Mouse (Mus musculus) embryonic facial prominence, embryonic 12.5 days (tissue): ENCODE measurements around the gene Ddx46. TPM values are rescaled to one million over a fixed set of nuclear protein-coding genes. Genes with fewer than 3 reads are reported as not detected.
A peak's percentile ranks its signal among the peaks of the same experiment; 100 is the strongest.
"Not testable (repeated sequence)": the region's sequence is repeated elsewhere in the genome, so short reads cannot be mapped to it uniquely, and the experiment has no call there.

Source experiments
- ATAC-seq: fragments of 200-750 bp; cut with Nextera tagmentation; 2 replicates; pipeline ENCODE4 v1.8.0; 2017; ENCODE audit not compliant: insufficient number of reproducible peaks, insufficient read depth, low FRiP score, low TSS enrichment
- H3K27ac ChIP-seq: fragments of 300-500 bp; sonication (generic); 2 replicates; pipeline ENCODE4 v1.5.1; 2016; ENCODE audit warnings: mild to moderate bottlenecking
- H3K27me3 ChIP-seq: fragments of 300-500 bp; sonication (generic); 2 replicates; pipeline ENCODE4 v1.6.1; 2016; ENCODE audit warnings: mild to moderate bottlenecking, moderate library complexity
- H3K36me3 ChIP-seq: fragments of 300-500 bp; sonication (generic); 2 replicates; pipeline ENCODE4 v1.6.1; 2016; ENCODE audit warnings: mild to moderate bottlenecking
- H3K4me1 ChIP-seq: fragments of 300-500 bp; sonication (generic); 2 replicates; pipeline ENCODE4 v1.6.1; 2016
- H3K4me2 ChIP-seq: fragments of 300-500 bp; sonication (generic); replicated peaks from 2 replicates; pipeline ENCODE4 v1.6.1; 2016; ENCODE audit warnings: mild to moderate bottlenecking, moderate library complexity
- H3K4me3 ChIP-seq: fragments of 300-500 bp; sonication (generic); 2 replicates; pipeline ENCODE4 v1.5.1; 2016; ENCODE audit warnings: mild to moderate bottlenecking
- H3K9ac ChIP-seq: fragments of 300-500 bp; sonication (generic); 2 replicates; pipeline ENCODE4 v1.6.1; 2016; ENCODE audit warnings: mild to moderate bottlenecking, moderate library complexity
- H3K9me3 ChIP-seq: fragments of 300-500 bp; sonication (generic); 2 replicates; pipeline ENCODE4 v1.6.1; 2016; ENCODE audit warnings: mild to moderate bottlenecking, moderate library complexity
- WGBS: fragments of 180-500 bp; shearing (Covaris S2); methylation state at CpG from one replicate; pipeline ENCODE4 v1.1.7; 2016; 5-methylcytosine and 5-hydroxymethylcytosine counted together
- polyA plus RNA-seq: library from polyadenylated mRNA; unstranded; fragments of >200 nt; fragmentation: Nextera tagmentation; extraction: Ambion mirVana; gene quantifications from 2 replicates; pipeline ENCODE4 v1.2.1, GENCODE M21; 2016

Ddx46 gene
- polyA plus RNA-seq, 1 experiment from 2014 or later = 42.4 TPM

- WGBS = 81% methylated on average over 10 of the region's 10 CpGs
- Histone ChIP-seq H3K4me2 (no peak overlapping the region), H3K4me1 (peaks cover 5% of the 10 kb centered on the region), H3K4me3 (no peak overlapping the region), H3K9me3 (no peaks in the 10 kb centered on the region), H3K9ac (no peak overlapping the region), H3K27me3 (no peaks in the 10 kb centered on the region), H3K27ac (no peak overlapping the region), H3K36me3 (peaks cover 60% of the 10 kb centered on the region)
- no peak for ATAC-seq
Measured at GRCm38 (mm10) chr13:55606899-55607623, 27.8 kb upstream of the Ddx46 start.

- Histone ChIP-seq H3K9ac (no peak overlapping the region), H3K4me3 (no peak overlapping the region), H3K4me2 (no peak overlapping the region), H3K36me3 (peaks cover 60% of the 10 kb centered on the region), H3K4me1 (peaks cover 7% of the 10 kb centered on the region), H3K27me3 (no peaks in the 10 kb centered on the region), H3K9me3 (no peaks in the 10 kb centered on the region), H3K27ac (no peak overlapping the region)
- no peak for ATAC-seq
- 84% methylated on average over 2 of the region's 2 CpGs for WGBS
Measured at GRCm38 (mm10) chr13:55607624-55608006, 27.2 kb upstream of the Ddx46 start.

- no peaks in the 10 kb centered on the region for H3K27me3 ChIP-seq
- no peak for ATAC-seq
- H3K36me3 ChIP-seq = peaks cover 37% of the 10 kb centered on the region
- no peak overlapping the region for H3K4me2 ChIP-seq
- no peak overlapping the region for H3K9ac ChIP-seq
- H3K27ac ChIP-seq = no peak overlapping the region; the same call in 1 of the 2 replicates
- 43% methylated on average over 7 of the region's 7 CpGs for WGBS
- no peaks in the 10 kb centered on the region for H3K9me3 ChIP-seq
- no peak overlapping the region for H3K4me3 ChIP-seq
- peaks cover 7% of the 10 kb centered on the region for H3K4me1 ChIP-seq
Measured at GRCm38 (mm10) chr13:55611996-55612395, 22.8 kb upstream of the Ddx46 start.

GRCm38 (mm10) chr13:55613471-55613870, 21.4 kb upstream of the Ddx46 start:
- Histone ChIP-seq H3K27ac (no peak overlapping the region), H3K27me3 (no peaks in the 10 kb centered on the region), H3K9me3 (no peaks in the 10 kb centered on the region), H3K4me2 (no peak overlapping the region), H3K9ac (no peak overlapping the region), H3K4me3 (no peak overlapping the region), H3K36me3 (peaks cover 24% of the 10 kb centered on the region), H3K4me1 (peaks cover 7% of the 10 kb centered on the region)
- no peak for ATAC-seq
- 52% methylated on average over 5 of the region's 5 CpGs for WGBS

DNA sequence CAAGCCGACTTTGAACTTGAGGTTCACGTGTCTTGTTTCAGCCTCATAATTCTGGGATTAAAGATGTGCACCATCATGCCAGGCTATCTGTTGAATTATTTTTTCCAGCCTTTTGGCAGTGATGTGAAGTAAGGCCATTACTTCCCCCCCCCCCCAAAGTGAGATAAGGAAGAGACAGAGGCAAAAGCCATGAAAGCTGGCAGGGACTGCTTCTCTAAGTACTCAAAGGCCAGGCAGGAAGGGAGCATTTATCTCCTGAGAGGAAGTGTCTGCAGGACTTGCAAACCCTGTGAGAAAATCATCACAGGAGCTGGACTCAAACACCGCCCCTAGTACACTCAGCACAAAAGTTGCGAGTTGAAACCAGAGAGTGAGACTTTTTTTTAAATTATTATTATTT, 15.5 kb upstream of the Ddx46 start:
- no peak for ATAC-seq
- no peaks in the 10 kb centered on the region for H3K9me3 ChIP-seq
- no peak overlapping the region for H3K4me3 ChIP-seq
- H3K27me3 ChIP-seq = no peaks in the 10 kb centered on the region
- no peak overlapping the region for H3K4me2 ChIP-seq
- H3K36me3 ChIP-seq = 0 out of 2 replicates have a peak, but pooled peaks cover 7% of the 10 kb centered on the region
- WGBS = 93% methylated on average over 4 of the region's 4 CpGs
- H3K4me1 ChIP-seq = peaks cover 7% of the 10 kb centered on the region
- H3K27ac ChIP-seq = no peak overlapping the region
- H3K9ac ChIP-seq = no peak overlapping the region

DNA sequence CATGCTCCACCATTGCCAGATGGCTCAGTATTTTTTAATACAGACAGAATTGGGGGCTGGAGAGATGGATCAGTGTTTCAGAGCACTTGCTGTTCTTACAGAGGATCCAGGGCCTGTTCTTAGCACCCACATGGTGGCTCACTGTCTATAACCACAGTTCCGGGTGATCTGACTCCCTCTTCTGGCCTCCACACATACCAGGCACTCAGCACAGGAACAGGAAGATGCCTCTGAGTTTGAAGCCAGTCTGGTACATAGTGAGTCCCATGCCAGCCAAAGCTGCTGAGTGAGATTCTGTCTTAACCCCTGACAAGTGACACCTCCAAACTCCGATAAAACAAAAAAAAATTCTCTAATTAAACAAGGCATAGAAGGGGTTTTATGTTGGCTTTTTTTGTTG, 14.6 kb upstream of the Ddx46 start:
- ATAC-seq = no peak
- Histone ChIP-seq H3K36me3 (peaks cover 7% of the 10 kb centered on the region), H3K4me1 (peaks cover 14% of the 10 kb centered on the region)

GRCm38 (mm10) chr13:55622156-55622648, 12.6 kb upstream of the Ddx46 start:
- H3K9ac ChIP-seq = peak overlapping the region; percentile 87
- H3K36me3 ChIP-seq = peaks cover 16% of the 10 kb centered on the region
- 24% methylated on average over 20 of the region's 20 CpGs for WGBS
- H3K4me2 ChIP-seq = peak overlapping the region; percentile 84
- peak overlapping the region; percentile 84 for H3K4me3 ChIP-seq
- H3K4me1 ChIP-seq = peaks cover 14% of the 10 kb centered on the region
- H3K9me3 ChIP-seq, H3K27me3 ChIP-seq, ATAC-seq: not testable (repeated sequence)
- H3K27ac ChIP-seq = peak overlapping the region; percentile 89

More for the DNA sequence above, 14.6 kb upstream of the Ddx46 start:
- 80% methylated on average over 2 of the region's 2 CpGs for WGBS
- Histone ChIP-seq H3K4me3 (no peak overlapping the region), H3K27ac (no peak overlapping the region), H3K4me2 (no peak overlapping the region), H3K27me3 (no peaks in the 10 kb centered on the region), H3K9me3 (no peaks in the 10 kb centered on the region), H3K9ac (no peak overlapping the region)

DNA sequence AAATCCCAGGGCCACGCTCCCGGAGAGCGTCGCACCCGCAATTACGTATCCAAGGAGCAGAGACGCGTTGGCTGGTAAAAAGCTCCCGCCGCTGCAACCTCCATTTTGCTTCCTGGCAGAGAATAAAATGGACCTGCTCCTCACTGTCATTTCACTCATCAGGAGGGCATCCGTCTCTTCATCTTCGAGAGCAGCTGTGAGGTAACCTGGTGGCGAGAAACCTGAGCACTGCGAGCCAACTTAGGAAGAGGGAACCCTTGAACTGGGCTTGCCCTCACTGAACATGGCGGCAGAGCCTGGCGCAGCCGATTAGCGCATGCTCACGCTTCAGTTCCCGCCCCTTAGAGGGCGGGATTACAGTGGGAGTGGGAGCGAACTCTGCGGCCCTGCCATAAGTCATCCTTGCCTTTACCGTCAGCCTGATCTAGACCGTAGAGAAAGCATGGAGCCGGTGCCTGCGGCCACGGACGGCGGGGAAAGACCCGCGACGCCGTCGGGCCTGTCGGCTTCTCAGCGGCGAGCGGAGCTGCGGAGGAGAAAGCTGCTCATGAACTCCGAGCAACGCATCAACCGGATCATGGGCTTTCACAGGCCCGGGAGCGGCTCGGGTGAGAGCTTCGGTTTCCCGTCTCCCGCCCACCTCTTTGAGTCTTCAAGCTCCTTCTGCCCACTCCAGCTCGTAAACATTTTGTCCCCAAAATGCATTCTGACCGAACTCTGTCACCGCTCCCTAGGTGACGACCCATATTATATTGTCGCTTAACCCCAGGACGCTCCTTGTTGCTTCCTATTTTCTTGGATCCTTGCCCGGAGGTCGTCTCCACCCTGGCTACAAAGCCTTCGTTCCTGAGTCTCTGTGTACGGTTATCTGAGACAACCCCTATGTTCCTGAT, 11.9 kb upstream of the Ddx46 start, which contains the start of gene Caml:
TSS of gene Caml (plus strand) at position 357 of the 893 bp plus-strand sequence.
- no peaks in the 10 kb centered on the region for H3K9me3 ChIP-seq
- peak within 1 kb of the TSS; percentile 84 for H3K4me2 ChIP-seq
- ATAC-seq = peak; percentile 95
- under 1% methylated on average over 59 of the region's 59 CpGs for WGBS
- H3K4me1 ChIP-seq = peaks cover 14% of the 10 kb centered on the region
- H3K27me3 ChIP-seq = no peaks in the 10 kb centered on the region
- peak within 1 kb of the TSS; percentile 84 for H3K4me3 ChIP-seq
- H3K9ac ChIP-seq = peak within 1 kb of the TSS; percentile 87
- peak within 1 kb of the TSS; percentile 89 for H3K27ac ChIP-seq
- peaks cover 16% of the 10 kb centered on the region for H3K36me3 ChIP-seq

- 0 out of 2 replicates have a peak overlapping the region, but pooled peaks have one; percentile 36 for H3K27ac ChIP-seq
- 0 out of 2 replicates have a peak, but pooled peaks have one; percentile 38 for ATAC-seq
Measured at GRCm38 (mm10) chr13:55635146-55635571, 332 bp downstream of the Ddx46 start.

GRCm38 (mm10) chr13:55636185-55636983, 1.6 kb downstream of the Ddx46 start:
- WGBS = 90% methylated on average over 14 of the region's 14 CpGs

More at GRCm38 (mm10) chr13:55635146-55635571, 332 bp downstream of the Ddx46 start:
- WGBS = under 1% methylated on average over 40 of the region's 40 CpGs
- peak overlapping the region; percentile 78 for H3K4me2 ChIP-seq
- peak overlapping the region; percentile 92 for H3K9ac ChIP-seq
- H3K9me3 ChIP-seq = no peaks in the 10 kb centered on the region
- H3K4me1 ChIP-seq = peaks cover 9% of the 10 kb centered on the region
- H3K36me3 ChIP-seq = peaks cover 50% of the 10 kb centered on the region
- H3K27me3 ChIP-seq = no peaks in the 10 kb centered on the region
- peak overlapping the region; percentile 100 for H3K4me3 ChIP-seq

GRCm38 (mm10) chr13:55640480-55640879, 5.7 kb downstream of the Ddx46 start:
- not testable (repeated sequence) for ATAC-seq, H3K27me3 ChIP-seq, H3K4me1 ChIP-seq, H3K9ac ChIP-seq, H3K27ac ChIP-seq, H3K9me3 ChIP-seq, H3K4me2 ChIP-seq, H3K4me3 ChIP-seq
- H3K36me3 ChIP-seq = peaks cover 43% of the 10 kb centered on the region
- 54% methylated on average over 8 of the region's 8 CpGs for WGBS

More at GRCm38 (mm10) chr13:55636185-55636983, 1.6 kb downstream of the Ddx46 start:
- H3K27me3 ChIP-seq = no peaks in the 10 kb centered on the region
- peaks cover 50% of the 10 kb centered on the region for H3K36me3 ChIP-seq
- 0 out of 2 replicates have a peak overlapping the region, but pooled peaks have one; percentile 100 for H3K4me3 ChIP-seq
- H3K4me2 ChIP-seq = peak overlapping the region; percentile 78; the same call in 1 of the 2 replicates
- H3K4me1 ChIP-seq = peaks cover 9% of the 10 kb centered on the region
- no peaks in the 10 kb centered on the region for H3K9me3 ChIP-seq
- no peak for ATAC-seq
- H3K27ac ChIP-seq = no peak overlapping the region
- H3K9ac ChIP-seq = no peak overlapping the region
